Mouse (Mus musculus): ENCODE results near the gene Fgfr2. TPM values are rescaled to one million over a fixed set of nuclear protein-coding genes. Genes with fewer than 3 reads are reported as not detected.

The Fgfr2 gene
- polyA plus RNA-seq, 1 experiment = 14.8 TPM

DNA sequence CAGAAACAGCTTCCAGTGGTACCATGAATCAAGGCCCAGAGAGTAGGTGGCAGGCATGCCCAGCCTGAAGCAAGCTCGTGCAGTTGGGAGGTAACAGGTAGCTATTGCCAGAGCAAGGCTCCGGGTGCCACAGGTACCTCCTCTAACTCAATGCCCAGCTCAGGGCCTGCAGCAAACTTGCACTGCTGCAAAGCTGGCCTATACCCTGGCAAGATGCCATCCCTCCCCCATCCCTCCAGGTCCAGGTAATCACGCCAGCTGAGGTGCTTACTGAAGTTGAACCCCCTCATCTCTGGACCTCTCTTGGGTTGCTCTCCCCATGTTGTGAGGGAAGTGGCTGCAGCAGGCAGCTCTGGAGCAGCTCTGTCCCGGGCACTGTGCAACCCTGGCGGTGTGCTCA lies 464.5 kb downstream of the Fgfr2 start:
- Histone ChIP-seq H3K27me3 (replicated peaks; ENCODE audit: control insufficient read depth, insufficient read depth, low read length) (no peaks in the 10 kb centered on the region), H3K4me1 (ENCODE audit: control insufficient read depth, insufficient read depth, low read length) (peaks cover 15% of the 10 kb centered on the region), H3K4me3 (ENCODE audit: insufficient read depth, low read depth, low read length) (no peak overlapping the region), H3K27ac (ENCODE audit: insufficient read depth, low read depth, low read length) (peak overlapping the region; percentile 59), H3K36me3 (ENCODE audit: control insufficient read depth, insufficient read depth, low read length) (no peaks in the 10 kb centered on the region)
- 67% methylated on average over 5 of the region's 5 CpGs for WGBS
- peak; percentile 29 for DNase-seq
- TF ChIP-seq POLR2A (IDR thresholded peaks at IDR 0.05; ENCODE audit: low read depth, low read length) (no peak), CTCF (conservative IDR thresholded peaks at IDR 0.05; ENCODE audit: insufficient read depth, insufficient read length, low read depth, low read length) (no peak)

DNA sequence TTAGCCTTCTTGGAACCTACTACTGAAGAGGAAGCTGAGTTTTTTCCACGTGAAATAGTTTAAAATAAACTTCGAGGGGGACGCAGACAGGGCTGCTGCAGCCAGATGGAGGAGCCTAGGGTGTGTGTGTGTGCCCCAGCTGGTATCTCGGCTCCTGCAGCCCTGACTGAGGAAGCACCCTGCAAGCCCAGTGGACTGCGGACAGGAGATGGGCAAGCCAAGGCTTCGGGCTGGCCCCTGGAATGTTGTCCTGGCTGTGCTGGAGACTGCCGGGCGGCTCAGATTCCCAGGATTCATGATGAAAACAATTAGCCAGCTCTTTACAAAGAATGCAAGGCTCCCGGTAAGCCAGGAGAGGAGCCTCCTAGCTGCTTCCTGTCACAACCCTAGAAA lies 465.1 kb downstream of the Fgfr2 start:
- Histone ChIP-seq H3K36me3 (ENCODE audit: control insufficient read depth, insufficient read depth, low read length) (no peaks in the 10 kb centered on the region), H3K27me3 (replicated peaks; ENCODE audit: control insufficient read depth, insufficient read depth, low read length) (no peaks in the 10 kb centered on the region), H3K27ac (ENCODE audit: insufficient read depth, low read depth, low read length) (peak overlapping the region; percentile 59), H3K4me1 (ENCODE audit: control insufficient read depth, insufficient read depth, low read length) (peaks cover 15% of the 10 kb centered on the region), H3K4me3 (ENCODE audit: insufficient read depth, low read depth, low read length) (no peak overlapping the region)
- peak; percentile 65 for DNase-seq
- WGBS = 25% methylated on average over 9 of the region's 9 CpGs
- no peak for TF ChIP-seq POLR2A (IDR thresholded peaks at IDR 0.05; ENCODE audit: low read depth, low read length)
- no peak for TF ChIP-seq CTCF (conservative IDR thresholded peaks at IDR 0.05; ENCODE audit: insufficient read depth, insufficient read length, low read depth, low read length)

DNA sequence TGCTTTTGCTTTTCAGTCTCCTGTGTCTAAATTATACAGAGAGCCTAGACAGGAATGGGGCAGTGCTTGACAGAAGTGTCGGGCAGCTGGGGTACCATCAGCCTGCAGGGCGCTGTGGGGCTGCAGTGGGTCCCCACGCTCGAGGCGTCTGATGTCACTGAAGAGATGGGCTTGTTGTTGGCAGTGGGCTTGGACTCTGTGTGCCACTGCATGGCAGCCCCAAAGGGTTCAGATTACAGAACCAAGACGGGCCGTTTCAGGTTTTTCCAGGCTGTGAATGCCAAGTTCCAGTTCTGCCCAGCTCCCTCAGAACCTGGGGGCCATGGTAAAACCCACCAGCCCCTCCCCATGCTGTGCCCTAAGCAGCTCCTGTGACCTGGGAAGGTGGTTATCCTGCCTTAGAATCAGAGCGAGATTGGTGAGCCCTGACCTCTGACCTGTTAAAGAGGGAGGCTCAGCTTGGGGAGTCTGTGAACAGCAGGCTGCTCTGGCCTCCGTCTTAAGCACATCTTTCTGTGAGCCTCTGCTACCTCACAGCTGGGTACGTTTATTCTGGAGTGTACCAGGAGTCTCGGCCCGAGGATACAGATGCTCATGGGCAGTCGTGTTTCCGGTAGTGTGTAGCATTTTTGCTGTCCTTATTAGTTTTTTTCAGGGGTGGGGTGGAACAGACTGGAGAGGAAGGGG lies 465.6 kb downstream of the Fgfr2 start:
- peak overlapping the region; percentile 59 for H3K27ac ChIP-seq (ENCODE audit: insufficient read depth, low read depth, low read length)
- DNase-seq = no peak

DNA sequence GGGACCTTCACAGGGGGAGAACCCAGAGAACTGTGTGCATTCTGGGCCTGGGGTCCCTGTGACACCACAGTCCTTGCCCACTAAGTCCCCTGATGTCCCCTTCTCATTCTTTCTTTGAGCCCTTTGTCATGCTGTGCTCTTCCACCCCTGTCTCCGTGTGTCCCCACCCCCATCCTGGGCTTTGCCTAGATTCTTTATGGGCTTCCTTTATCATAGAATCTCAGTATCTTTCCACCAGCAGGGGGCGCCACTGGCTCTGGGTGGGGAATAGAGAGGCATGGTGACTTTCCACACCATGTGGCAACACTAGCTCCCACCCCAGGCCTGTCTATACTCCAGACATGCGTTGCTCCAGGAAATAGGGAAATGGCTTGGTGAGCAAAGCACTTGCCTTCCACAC lies 466.6 kb downstream of the Fgfr2 start:
- Histone ChIP-seq H3K4me3 (ENCODE audit: insufficient read depth, low read depth, low read length) (no peak overlapping the region), H3K27ac (ENCODE audit: insufficient read depth, low read depth, low read length) (peak overlapping the region; percentile 35; the same call in 1 of the 2 replicates), H3K4me1 (ENCODE audit: control insufficient read depth, insufficient read depth, low read length) (peaks cover 15% of the 10 kb centered on the region), H3K36me3 (ENCODE audit: control insufficient read depth, insufficient read depth, low read length) (no peaks in the 10 kb centered on the region), H3K27me3 (replicated peaks; ENCODE audit: control insufficient read depth, insufficient read depth, low read length) (no peaks in the 10 kb centered on the region)
- 4% methylated on average over 3 of the region's 3 CpGs for WGBS
- TF ChIP-seq POLR2A (IDR thresholded peaks at IDR 0.05; ENCODE audit: low read depth, low read length) = no peak
- TF ChIP-seq CTCF (conservative IDR thresholded peaks at IDR 0.05; ENCODE audit: insufficient read depth, insufficient read length, low read depth, low read length) = peak; percentile 80
- DNase-seq = peak; percentile 90

More for the DNA sequence above, 465.6 kb downstream of the Fgfr2 start:
- H3K27me3 ChIP-seq (replicated peaks; ENCODE audit: control insufficient read depth, insufficient read depth, low read length) = no peaks in the 10 kb centered on the region
- 54% methylated on average over 14 of the region's 14 CpGs for WGBS
- H3K36me3 ChIP-seq (ENCODE audit: control insufficient read depth, insufficient read depth, low read length) = no peaks in the 10 kb centered on the region
- no peak overlapping the region for H3K4me3 ChIP-seq (ENCODE audit: insufficient read depth, low read depth, low read length)
- no peak for TF ChIP-seq CTCF (conservative IDR thresholded peaks at IDR 0.05; ENCODE audit: insufficient read depth, insufficient read length, low read depth, low read length)
- no peak for TF ChIP-seq POLR2A (IDR thresholded peaks at IDR 0.05; ENCODE audit: low read depth, low read length)
- peaks cover 15% of the 10 kb centered on the region for H3K4me1 ChIP-seq (ENCODE audit: control insufficient read depth, insufficient read depth, low read length)

DNA sequence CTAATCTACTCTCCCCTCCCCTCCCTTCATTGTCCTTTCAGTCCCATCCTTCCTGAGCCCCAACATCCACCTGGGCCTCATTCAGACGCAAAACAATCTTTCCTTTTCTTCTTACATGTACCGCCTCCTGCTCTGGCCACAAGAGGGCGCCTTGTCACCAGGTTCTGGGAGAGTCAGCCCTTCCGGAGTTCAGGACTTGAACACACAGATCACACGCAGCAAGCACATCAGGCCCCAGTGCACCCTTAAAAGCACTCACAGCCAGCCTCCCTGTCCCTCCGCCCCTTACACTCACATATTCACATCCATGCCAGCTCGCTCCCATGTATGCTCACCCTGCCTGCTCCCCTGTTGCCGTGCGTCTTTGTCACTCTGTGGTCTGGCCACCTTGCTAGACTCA lies 467.1 kb downstream of the Fgfr2 start:
- Histone ChIP-seq H3K4me3 (ENCODE audit: insufficient read depth, low read depth, low read length) (no peak overlapping the region), H3K27me3 (replicated peaks; ENCODE audit: control insufficient read depth, insufficient read depth, low read length) (no peaks in the 10 kb centered on the region), H3K4me1 (ENCODE audit: control insufficient read depth, insufficient read depth, low read length) (peaks cover 15% of the 10 kb centered on the region), H3K36me3 (ENCODE audit: control insufficient read depth, insufficient read depth, low read length) (no peaks in the 10 kb centered on the region), H3K27ac (ENCODE audit: insufficient read depth, low read depth, low read length) (peak overlapping the region; percentile 35; the same call in 1 of the 2 replicates)
- TF ChIP-seq POLR2A (IDR thresholded peaks at IDR 0.05; ENCODE audit: low read depth, low read length) (no peak), CTCF (conservative IDR thresholded peaks at IDR 0.05; ENCODE audit: insufficient read depth, insufficient read length, low read depth, low read length) (peak; percentile 95)
- peak; percentile 91 for DNase-seq
- WGBS = 16% methylated on average over 9 of the region's 9 CpGs

DNA sequence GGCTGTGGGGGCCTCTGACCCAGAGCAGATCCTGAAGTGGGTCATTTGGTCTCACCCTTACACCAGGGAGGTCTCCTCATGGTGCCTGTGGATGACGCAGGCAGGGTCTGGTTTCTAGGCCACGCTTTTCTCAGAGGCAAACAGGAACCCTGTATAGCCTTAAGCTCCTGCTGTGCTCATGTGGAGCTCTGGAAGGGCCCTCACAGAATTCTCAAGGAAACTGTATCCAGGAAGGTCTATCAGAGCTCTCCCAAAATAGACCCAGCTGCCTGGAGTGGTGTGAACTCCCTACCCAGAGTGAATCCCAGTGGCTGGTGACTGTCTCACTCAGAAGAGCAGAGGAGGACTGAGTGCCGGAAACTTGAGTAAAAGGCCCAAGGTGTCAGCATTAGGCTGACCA lies 468.7 kb downstream of the Fgfr2 start:
- TF ChIP-seq CTCF (conservative IDR thresholded peaks at IDR 0.05; ENCODE audit: insufficient read depth, insufficient read length, low read depth, low read length) = no peak
- TF ChIP-seq POLR2A (IDR thresholded peaks at IDR 0.05; ENCODE audit: low read depth, low read length) = no peak
- H3K4me3 ChIP-seq (ENCODE audit: insufficient read depth, low read depth, low read length) = no peak overlapping the region
- 92% methylated on average over 3 of the region's 3 CpGs for WGBS
- H3K36me3 ChIP-seq (ENCODE audit: control insufficient read depth, insufficient read depth, low read length) = no peaks in the 10 kb centered on the region
- H3K27me3 ChIP-seq (replicated peaks; ENCODE audit: control insufficient read depth, insufficient read depth, low read length) = no peaks in the 10 kb centered on the region
- DNase-seq = no peak
- no peak overlapping the region for H3K27ac ChIP-seq (ENCODE audit: insufficient read depth, low read depth, low read length)
- peaks cover 15% of the 10 kb centered on the region for H3K4me1 ChIP-seq (ENCODE audit: control insufficient read depth, insufficient read depth, low read length)

DNA sequence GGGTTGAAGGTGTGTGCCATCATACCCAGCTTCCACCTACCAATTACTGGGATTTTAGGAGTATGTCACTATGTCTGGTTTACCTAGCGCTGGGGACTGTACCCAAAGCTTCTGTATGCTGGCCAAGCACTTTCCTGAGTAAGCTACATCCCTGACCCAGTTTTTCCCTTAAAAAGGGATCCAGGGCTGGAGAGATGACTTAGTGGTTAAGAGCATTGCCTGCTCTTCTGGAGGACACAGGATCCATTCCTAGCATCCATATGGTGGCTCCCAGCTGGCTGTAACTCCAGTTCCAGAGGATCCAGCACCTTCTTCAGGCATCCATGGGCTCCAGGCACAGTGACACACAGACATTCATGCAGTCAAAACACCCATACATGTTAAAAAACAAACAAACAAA lies 476.6 kb downstream of the Fgfr2 start:
- WGBS = 100% methylated on average over 1 of the region's 1 CpGs
- no peak overlapping the region for H3K4me3 ChIP-seq (ENCODE audit: insufficient read depth, low read depth, low read length)
- no peak for DNase-seq
- H3K36me3 ChIP-seq (ENCODE audit: control insufficient read depth, insufficient read depth, low read length) = no peaks in the 10 kb centered on the region
- H3K4me1 ChIP-seq (ENCODE audit: control insufficient read depth, insufficient read depth, low read length) = no peaks in the 10 kb centered on the region
- H3K27me3 ChIP-seq (replicated peaks; ENCODE audit: control insufficient read depth, insufficient read depth, low read length) = no peaks in the 10 kb centered on the region
- H3K27ac ChIP-seq (ENCODE audit: insufficient read depth, low read depth, low read length) = no peak overlapping the region
- TF ChIP-seq POLR2A (IDR thresholded peaks at IDR 0.05; ENCODE audit: low read depth, low read length) (no peak), CTCF (conservative IDR thresholded peaks at IDR 0.05; ENCODE audit: insufficient read depth, insufficient read length, low read depth, low read length) (no peak)

All from kidney, adult 2 months (tissue).